Mouse (Mus musculus) mesoderm, embryonic 11.5 days (tissue): ENCODE measurements around the gene Nudt1.

Experiments
- DNase-seq: peaks from one replicate; pipeline ENCODE4 v3.0.0-alpha.2; 2012; ENCODE audit warnings: low read depth, low spot score

The Nudt1 gene

DNA sequence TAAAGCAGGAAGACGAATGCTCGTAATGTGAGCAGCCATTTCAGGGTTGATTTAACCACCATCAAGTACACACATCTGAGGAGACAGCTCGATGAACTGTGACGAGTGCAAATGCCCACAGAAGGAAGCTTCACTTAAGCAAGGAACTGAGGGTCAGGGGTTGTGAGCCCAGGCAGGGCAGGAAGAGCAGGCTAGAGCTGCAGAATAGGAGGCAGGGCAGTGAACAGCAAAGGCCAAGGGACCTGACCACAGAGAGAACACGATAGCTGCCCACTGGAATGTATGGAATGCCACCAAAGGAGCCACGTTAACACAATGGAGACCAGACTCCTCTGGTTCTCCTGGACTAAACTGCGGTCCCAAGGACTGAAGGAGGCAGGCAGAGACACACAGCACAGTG is 62.1 kb downstream of the Nudt1 start:
- peak; percentile 69 for DNase-seq

DNA sequence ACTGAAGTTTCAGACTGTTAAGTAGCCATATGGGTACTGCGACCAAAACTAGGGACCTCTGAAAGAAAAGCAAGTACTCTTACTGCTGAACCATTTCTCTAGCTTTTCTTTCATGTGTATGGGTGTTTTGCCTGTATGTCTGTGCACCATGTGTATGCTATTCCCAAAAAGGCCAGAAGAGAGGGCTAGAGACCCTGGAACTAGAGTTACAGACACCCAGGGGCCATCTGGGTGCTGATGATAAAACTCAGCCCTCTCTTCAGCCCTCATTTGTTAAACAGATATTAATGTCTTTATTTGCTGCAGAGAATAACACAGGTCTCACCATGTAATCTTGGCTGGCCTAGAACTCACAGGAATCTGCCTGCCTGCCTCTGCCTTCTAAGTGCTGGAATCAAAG is 63.0 kb downstream of the Nudt1 start:
- no peak for DNase-seq

DNA sequence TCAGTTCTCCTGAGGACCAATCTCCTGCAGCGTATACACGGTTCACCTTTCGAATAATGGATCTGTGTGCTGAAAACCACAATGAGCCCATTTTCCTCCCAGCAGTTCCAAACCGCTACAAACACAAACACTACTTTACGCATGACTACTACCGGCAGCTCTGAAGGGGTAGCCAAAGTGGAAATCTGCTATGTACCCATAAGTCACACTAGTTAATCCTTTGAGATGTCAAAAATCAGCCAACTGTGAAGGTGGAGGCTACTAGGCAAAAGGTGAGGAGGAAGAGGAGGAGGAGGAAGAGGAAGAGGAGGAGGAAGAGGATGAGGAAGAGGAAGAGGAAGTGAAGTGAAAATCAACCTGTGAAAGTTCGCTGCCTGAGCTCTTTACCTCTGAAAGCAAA is 65.8 kb downstream of the Nudt1 start:
- DNase-seq = no peak
